Mouse (Mus musculus): ENCODE data around the gene Eef2kmt.

DNA sequence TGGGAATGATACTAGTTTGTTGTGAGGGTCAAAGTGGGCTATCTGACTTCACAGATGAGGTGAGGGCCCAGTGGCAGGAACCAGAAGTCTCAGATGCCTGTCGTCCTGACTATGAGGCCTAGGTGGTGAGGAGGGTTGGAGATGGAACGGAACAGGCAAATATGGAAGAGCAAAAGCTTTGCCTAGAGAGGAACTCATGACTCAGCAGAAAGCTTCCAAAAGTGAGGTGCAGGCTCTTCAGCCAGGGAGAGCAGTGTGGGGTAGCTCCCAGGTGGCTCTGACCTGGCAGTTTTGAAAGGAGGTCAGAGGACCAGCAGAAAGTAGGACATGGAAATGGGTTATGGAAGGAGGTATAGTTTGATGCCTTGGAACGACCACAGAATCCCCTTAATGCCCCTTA is 4.9 kb downstream of the Eef2kmt start:
- TF ChIP-seq CTCF (IDR thresholded peaks at IDR 0.05; ENCODE audit: extremely low read depth, insufficient read depth, low read length) (no peak), POLR2A (IDR thresholded peaks at IDR 0.05; ENCODE audit: extremely low read depth, insufficient read depth, low read length) (no peak)
